Mouse (Mus musculus) lung, postnatal 14 days (tissue): ENCODE measurements around the gene Sall1.

Experiments
- DNase-seq: peaks from one replicate; pipeline ENCODE4 v3.0.0; 2021

The Sall1 gene

DNA sequence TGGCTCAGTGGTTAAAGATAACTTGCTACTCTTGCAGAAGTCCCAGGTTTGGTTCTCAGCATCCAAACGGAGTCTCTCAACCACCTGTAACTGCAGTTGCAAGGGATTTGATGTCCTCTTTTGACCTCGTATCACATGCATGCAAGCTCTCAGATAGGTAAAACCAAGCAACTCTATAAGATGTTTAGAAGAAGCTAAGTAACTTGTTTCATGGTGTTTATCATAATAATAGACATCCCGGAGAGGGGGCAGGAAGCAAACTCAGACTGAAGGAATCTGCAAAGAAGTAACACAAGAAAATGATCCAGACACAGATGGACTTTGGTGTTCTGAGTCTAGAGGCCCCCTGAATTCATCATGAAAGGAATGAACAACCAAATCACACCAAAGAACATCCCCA, 55.0 kb downstream of the Sall1 start:
- no peak for DNase-seq

DNA sequence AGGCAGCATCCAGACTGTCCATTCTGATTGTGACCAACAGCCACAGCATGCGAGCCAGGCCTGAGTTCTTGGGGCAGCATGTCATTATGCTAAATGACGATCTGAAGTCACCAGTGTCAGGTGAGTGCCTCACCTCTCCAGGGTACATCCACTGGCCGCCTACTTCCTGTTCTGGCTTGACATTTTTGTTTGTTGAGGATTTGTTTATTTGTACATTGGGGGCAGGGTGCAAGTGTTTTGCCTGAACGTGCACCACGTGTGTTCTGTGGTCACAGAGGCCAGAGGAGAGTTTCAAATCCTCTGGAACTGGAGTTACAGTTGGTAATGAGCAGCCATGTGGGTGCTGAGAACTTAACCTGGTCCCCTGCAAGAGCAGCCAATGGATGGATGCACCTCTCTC, 60.5 kb downstream of the Sall1 start:
- DNase-seq: no peak
